Mouse (Mus musculus) cerebellum, postnatal 10 days (tissue): ENCODE measurements at regions not wholly inside any gene's neighbourhood (a gene's known extent, or its start where the extent isn't known, plus 50 kb on each side); places are given as distances from the start of the nearest gene placed in this dataset.

Experiments
- DNase-seq, 2 experiments: peaks; one replicate each; pipeline ENCODE4 v3.0.0; 2021; ENCODE audit warnings: mixed read lengths in 2 of 2

GRCm38 (mm10) chr16:95811092-95811491 lies 109.2 kb downstream of the Ets2 start:
- peak; percentile 53 to 54 for DNase-seq

- DNase-seq, result no peak
Measured at GRCm38 (mm10) chr16:95809127-95809876, 107.4 kb downstream of the Ets2 start.

- no peak for DNase-seq
Measured at GRCm38 (mm10) chr16:95806510-95806909, 104.6 kb downstream of the Ets2 start.

GRCm38 (mm10) chr16:95804199-95804598 lies 102.3 kb downstream of the Ets2 start:
- no peak for DNase-seq

- no peak for DNase-seq
Measured at GRCm38 (mm10) chr16:95802641-95803040, 100.8 kb downstream of the Ets2 start.

- peak; percentile 22 to 34 for DNase-seq
Measured at GRCm38 (mm10) chr16:95802207-95802606, 100.3 kb downstream of the Ets2 start.

GRCm38 (mm10) chr16:95800911-95801442 lies 99.1 kb downstream of the Ets2 start:
- peak; percentile 85 to 91 for DNase-seq

- DNase-seq, result no peak
Measured at GRCm38 (mm10) chr16:95798582-95798981, 96.7 kb downstream of the Ets2 start.

- no peak for DNase-seq
Measured at GRCm38 (mm10) chr16:95798099-95798498, 96.2 kb downstream of the Ets2 start.

GRCm38 (mm10) chr16:95797141-95797540 lies 95.3 kb downstream of the Ets2 start:
- no peak for DNase-seq

- no peak for DNase-seq
Measured at GRCm38 (mm10) chr16:95794876-95795275, 93.0 kb downstream of the Ets2 start.

GRCm38 (mm10) chr16:95794281-95794727 lies 92.4 kb downstream of the Ets2 start:
- no peak for DNase-seq

- peak in 1 of 2 experiments; percentile 20 for DNase-seq
Measured at GRCm38 (mm10) chr16:95790691-95791090, 88.8 kb downstream of the Ets2 start.

- no peak for DNase-seq
Measured at GRCm38 (mm10) chr16:95789548-95789947, 87.7 kb downstream of the Ets2 start.

GRCm38 (mm10) chr16:95781681-95782080 lies 79.8 kb downstream of the Ets2 start:
- DNase-seq, result no peak

GRCm38 (mm10) chr16:95780431-95780830 lies 78.6 kb downstream of the Ets2 start:
- DNase-seq, result no peak

GRCm38 (mm10) chr16:95778845-95779722 lies 77.2 kb downstream of the Ets2 start:
- DNase-seq, result no peak

- no peak for DNase-seq
Measured at GRCm38 (mm10) chr16:95778173-95778572, 76.3 kb downstream of the Ets2 start.

- no peak for DNase-seq
Measured at GRCm38 (mm10) chr16:95776610-95777363, 74.9 kb downstream of the Ets2 start.

- DNase-seq, result no peak
Measured at GRCm38 (mm10) chr16:95776010-95776409, 74.1 kb downstream of the Ets2 start.

- DNase-seq, result no peak
Measured at GRCm38 (mm10) chr16:95775361-95775760, 73.5 kb downstream of the Ets2 start.

GRCm38 (mm10) chr16:95773151-95773550 lies 71.3 kb downstream of the Ets2 start:
- DNase-seq, result peak; percentile 35 to 48
